Comparison of ENCODE assay signal across 11 mouse cellular contexts in the genomic region with DNA sequence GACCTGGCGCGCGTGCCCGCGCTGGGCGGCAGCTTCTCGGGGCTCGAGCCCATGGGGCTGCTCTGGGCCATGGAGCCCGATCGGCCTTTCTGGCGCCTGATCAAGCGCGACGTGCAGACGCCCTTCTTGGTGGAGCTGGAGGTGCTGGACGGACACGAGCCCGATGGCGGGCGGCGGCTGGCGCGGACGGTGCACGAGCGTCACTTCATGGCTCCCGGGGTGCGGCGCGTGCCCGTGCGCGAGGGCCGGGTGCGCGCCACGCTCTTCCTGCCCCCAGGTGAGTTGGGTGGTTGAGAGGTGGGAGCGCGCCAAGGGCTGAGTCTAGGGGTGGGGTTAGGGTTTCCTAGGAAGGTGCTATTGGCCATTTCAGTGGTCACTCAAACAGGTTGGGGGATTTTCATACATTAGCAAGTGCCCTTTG. TPM values are rescaled to one million over a fixed set of nuclear protein-coding genes. Genes with fewer than 3 reads are reported as not detected.
DNase-seq lines count a peak whose midpoint lies in the region; ATAC-seq and TF ChIP-seq lines count a peak whose summit lies in the region.
"Not testable (repeated sequence)": the region's sequence is repeated elsewhere in the genome, so short reads cannot be mapped to it uniquely, and the experiment has no call there.
"Had no signal": no experiment of that assay in that cellular context is flagged by ENCODE, and none has a peak within 500 bp of the region (broad histone marks: within the 10 kb centered on the region; RNA-seq: fewer than 3 reads in every experiment).

A gene (plus strand): TSS at position 245 of the 421 bp plus-strand sequence.

- H3K36me3 ChIP-seq in embryonic facial prominence, embryonic 10.5 days (replicated peaks); heart, adult 2 months (ENCODE audit: control insufficient read depth, insufficient read depth, low read length); intestine, embryonic 14.5 days (ENCODE audit: control insufficient read depth, insufficient read depth, low read length); lung, postnatal 0 days (ENCODE audit: insufficient read depth, low read length): not testable (repeated sequence)

- H3K4me3 ChIP-seq in embryonic facial prominence, embryonic 10.5 days: peak within 1 kb of the TSS; percentile 59
- H3K4me3 ChIP-seq in heart, adult 2 months: peak within 1 kb of the TSS; percentile 52
- H3K4me3 ChIP-seq in intestine, embryonic 14.5 days (ENCODE audit: low read depth, low read length): peak within 1 kb of the TSS; percentile 40
- H3K4me3 ChIP-seq in lung, postnatal 0 days (ENCODE audit: low read depth, low read length): peak within 1 kb of the TSS; percentile 35

- not testable (repeated sequence) for TF ChIP-seq POLR2A in heart, adult 2 months (IDR thresholded peaks at IDR 0.05; ENCODE audit: insufficient read depth, low read depth, low read length)

- peak within 1 kb of the TSS; percentile 70 for H3K27ac ChIP-seq in embryonic facial prominence, embryonic 10.5 days (replicated peaks)
- H3K27ac ChIP-seq in heart, adult 2 months; intestine, embryonic 14.5 days (ENCODE audit: low read depth); lung, postnatal 0 days (ENCODE audit: low read length): not testable (repeated sequence)

- not testable (repeated sequence) for H3K79me2 ChIP-seq in heart, adult 2 months (replicated peaks; ENCODE audit: control insufficient read depth, insufficient read depth, low read length)

- H3K27me3 ChIP-seq in embryonic facial prominence, embryonic 10.5 days (replicated peaks; ENCODE audit: low read depth, poor library complexity, severe bottlenecking); heart, adult 2 months (ENCODE audit: control insufficient read depth, insufficient read depth, low read length); intestine, embryonic 14.5 days (replicated peaks; ENCODE audit: control insufficient read depth, insufficient read depth, low read length); lung, postnatal 0 days (replicated peaks; ENCODE audit: insufficient read depth, low read length): not testable (repeated sequence)

- WGBS in embryonic facial prominence, embryonic 10.5 days: 3% methylated on average over 39 of the region's 39 CpGs
- 2% methylated on average over 39 of the region's 39 CpGs for WGBS in heart, adult 2 months
- 1% methylated on average over 38 of the region's 39 CpGs for WGBS in intestine, embryonic 14.5 days
- 3% methylated on average over 35 of the region's 39 CpGs for WGBS in lung, postnatal 0 days

- TF ChIP-seq CTCF in heart, adult 2 months (IDR thresholded peaks at IDR 0.05); lung, postnatal 0 days (IDR thresholded peaks at IDR 0.05): not testable (repeated sequence)

- TF ChIP-seq EP300 in heart, adult 2 months (IDR thresholded peaks at IDR 0.05; ENCODE audit: insufficient read depth, low read depth, low read length); lung, postnatal 0 days (IDR thresholded peaks at IDR 0.05): not testable (repeated sequence)

- intact Hi-C loops in heart, adult 2 months (cut with DNase I): loop anchor here (10.0 kb wide), 1 partner anchor 324 kb away; no protein-coding TSS in a partner anchor

- H3K4me2 ChIP-seq in intestine, embryonic 14.5 days (ENCODE audit: low read length): peak within 1 kb of the TSS; percentile 58
- H3K4me2 ChIP-seq in lung, postnatal 0 days (replicated peaks; ENCODE audit: low read depth, low read length): peak within 1 kb of the TSS; percentile 66

- peaks cover 13% of the 10 kb centered on the region; the same call in 1 of the 2 replicates for H3K9me3 ChIP-seq in embryonic facial prominence, embryonic 10.5 days
- H3K9me3 ChIP-seq in intestine, embryonic 14.5 days (ENCODE audit: control insufficient read depth, low read length); lung, postnatal 0 days (ENCODE audit: low read length): not testable (repeated sequence)

- H3K4me1 ChIP-seq in embryonic facial prominence, embryonic 10.5 days; heart, adult 2 months (ENCODE audit: control insufficient read depth, insufficient read depth, low read length); intestine, embryonic 14.5 days (replicated peaks; ENCODE audit: control insufficient read depth, insufficient read depth, low read length); lung, postnatal 0 days (ENCODE audit: insufficient read depth, low read depth, low read length): not testable (repeated sequence)

- ATAC-seq in intestine, embryonic 14.5 days (replicated peaks; ENCODE audit: low FRiP score, low TSS enrichment, low read depth): 0 out of 2 replicates have a peak, but pooled peaks have one; percentile 71
- peak; percentile 67 for ATAC-seq in lung, postnatal 0 days

- H3K9ac ChIP-seq in heart, adult 2 months (ENCODE audit: low read depth, low read length): peak within 1 kb of the TSS; percentile 51
- peak within 1 kb of the TSS; percentile 42 for H3K9ac ChIP-seq in intestine, embryonic 14.5 days (ENCODE audit: low read length)
- 0 out of 2 replicates have a peak within 1 kb of the TSS, but pooled peaks have one; percentile 23 for H3K9ac ChIP-seq in lung, postnatal 0 days (replicated peaks; ENCODE audit: low read depth)

- peak; percentile 32 for DNase-seq in adrenal gland, postnatal 25 days
- DNase-seq in embryonic facial prominence, embryonic 10.5 days (ENCODE audit: low spot score): peak; percentile 54
- peak in 1 of 2 experiments; percentile 47 for DNase-seq in heart, adult 2 months
- peak; percentile 64 for DNase-seq in intestine, embryonic 14.5 days (ENCODE audit: low spot score)
- DNase-seq in left cerebral cortex, adult 8-10 months (ENCODE audit: low spot score in 2 of 2): peak; percentile 18
- peak; percentile 46 for DNase-seq in lung, postnatal 0 days (ENCODE audit: low spot score)
- DNase-seq in ovary, postnatal 14 days (ENCODE audit: low spot score): peak; percentile 20
- DNase-seq in urinary bladder, adult 2 months (ENCODE audit: low spot score): peak; percentile 38

RNA-seq across cellular contexts. Expression of the gene that starts here (rescaled TPM):
- not detected in 2 replicates for total RNA-seq in adrenal gland, postnatal 25 days (2021)
- polyA plus RNA-seq in embryonic facial prominence, embryonic 10.5 days (2016; fragmentation: Nextera tagmentation; extraction: Ambion mirVana): not detected in 2 replicates
- total RNA-seq in heart, adult 2 months (2021): not detected
- polyA plus RNA-seq in heart, adult 2 months (2012; rRNA removed): 2.0 TPM in 1 of 2 replicates, not detected in the other
- not detected in 2 replicates for polyA plus RNA-seq in intestine, embryonic 14.5 days (2014; fragmentation: Nextera tagmentation; extraction: Ambion mirVana)
- 1 to 10 TPM in 1 of 4 experiments, not detected in 3; 1.3 TPM for total RNA-seq in left cerebral cortex, adult 8-10 months (2022)
- not detected in 2 replicates for polyA plus RNA-seq in lung, postnatal 0 days (2015; fragmentation: Nextera tagmentation; extraction: Ambion mirVana)
- polyA plus RNA-seq in urinary bladder, adult 2 months (2012; rRNA removed): not detected in 2 replicates
- total RNA-seq: gastrocnemius, adult 8-10 months; megakaryocyte-erythroid progenitor cell, adult 5-6 weeks had no signal
- polyA plus RNA-seq: activated CD4-positive, CD25-positive, alpha-beta regulatory T cell, adult 4 months had no signal

Comparison
In these comparisons a context has a peak if more than half of its experiments do, and no peak if none do; other contexts are left out.
1. Peak in DNase-seq in adrenal gland, postnatal 25 days; RNA of the gene not detected or under 1 TPM.
2. Peak in DNase-seq, H3K4me3 ChIP-seq and H3K27ac ChIP-seq in embryonic facial prominence, embryonic 10.5 days; RNA of the gene not detected or under 1 TPM.
3. Peak in DNase-seq, ATAC-seq, H3K4me3 ChIP-seq, H3K9ac ChIP-seq and H3K4me2 ChIP-seq in intestine, embryonic 14.5 days; RNA of the gene not detected or under 1 TPM.
4. Peak in DNase-seq, ATAC-seq, H3K4me3 ChIP-seq, H3K9ac ChIP-seq and H3K4me2 ChIP-seq in lung, postnatal 0 days; RNA of the gene not detected or under 1 TPM.
5. Peak in DNase-seq in urinary bladder, adult 2 months; RNA of the gene not detected or under 1 TPM.